Mouse (Mus musculus): ENCODE measurements around the gene Tmem11.
A peak's percentile ranks its signal among the peaks of the same experiment; 100 is the strongest.
"Not testable (repeated sequence)": the region's sequence is repeated elsewhere in the genome, so short reads cannot be mapped to it uniquely, and the experiment has no call there.

Tmem11 gene

GRCm38 (mm10) chr11:60886986-60887385 lies 7.9 kb upstream of the Tmem11 start:
- DNase-seq (ENCODE audit: low read depth, low spot score) = not testable (repeated sequence)

- DNase-seq (ENCODE audit: low read depth, low spot score) = no peak
Observed at GRCm38 (mm10) chr11:60882386-60882785, 3.3 kb upstream of the Tmem11 start.

GRCm38 (mm10) chr11:60880559-60880958 lies 1.5 kb upstream of the Tmem11 start:
- DNase-seq (ENCODE audit: low read depth, low spot score) = no peak

- peak; percentile 50 for DNase-seq (ENCODE audit: low read depth, low spot score)
Observed at GRCm38 (mm10) chr11:60879423-60879822, 351 bp upstream of the Tmem11 start.

- DNase-seq (ENCODE audit: low read depth, low spot score) = peak; percentile 28
Observed at GRCm38 (mm10) chr11:60878056-60878612, 938 bp downstream of the Tmem11 start.

GRCm38 (mm10) chr11:60873101-60873500 lies 6.0 kb downstream of the Tmem11 start:
- no peak for DNase-seq (ENCODE audit: low read depth, low spot score)

GRCm38 (mm10) chr11:60871409-60871808 lies 7.7 kb downstream of the Tmem11 start:
- no peak for DNase-seq (ENCODE audit: low read depth, low spot score)

- not testable (repeated sequence) for DNase-seq (ENCODE audit: low read depth, low spot score)
Observed at GRCm38 (mm10) chr11:60869471-60869870, 9.6 kb downstream of the Tmem11 start.

GRCm38 (mm10) chr11:60867904-60868303 lies 11.2 kb downstream of the Tmem11 start:
- DNase-seq (ENCODE audit: low read depth, low spot score) = no peak

GRCm38 (mm10) chr11:60867456-60867855 lies 11.6 kb downstream of the Tmem11 start:
- no peak for DNase-seq (ENCODE audit: low read depth, low spot score)

GRCm38 (mm10) chr11:60866021-60866420 lies 13.1 kb downstream of the Tmem11 start:
- DNase-seq (ENCODE audit: low read depth, low spot score) = no peak

- no peak for DNase-seq (ENCODE audit: low read depth, low spot score)
Observed at GRCm38 (mm10) chr11:60864916-60865315, 14.2 kb downstream of the Tmem11 start.

- no peak for DNase-seq (ENCODE audit: low read depth, low spot score)
Observed at GRCm38 (mm10) chr11:60864166-60864565, 14.9 kb downstream of the Tmem11 start.

- no peak for DNase-seq (ENCODE audit: low read depth, low spot score)
Observed at GRCm38 (mm10) chr11:60863196-60863595, 15.9 kb downstream of the Tmem11 start.

GRCm38 (mm10) chr11:60861993-60862392 lies 17.1 kb downstream of the Tmem11 start:
- DNase-seq (ENCODE audit: low read depth, low spot score) = no peak

GRCm38 (mm10) chr11:60856587-60856986 lies 22.5 kb downstream of the Tmem11 start:
- no peak for DNase-seq (ENCODE audit: low read depth, low spot score)

GRCm38 (mm10) chr11:60845415-60845814 lies 33.7 kb downstream of the Tmem11 start:
- DNase-seq (ENCODE audit: low read depth, low spot score) = no peak

- DNase-seq (ENCODE audit: low read depth, low spot score) = no peak
Observed at GRCm38 (mm10) chr11:60843412-60843811, 35.7 kb downstream of the Tmem11 start.

- DNase-seq (ENCODE audit: low read depth, low spot score) = no peak
Observed at GRCm38 (mm10) chr11:60841467-60842200, 37.4 kb downstream of the Tmem11 start.

GRCm38 (mm10) chr11:60837644-60838406 lies 41.2 kb downstream of the Tmem11 start:
- no peak for DNase-seq (ENCODE audit: low read depth, low spot score)

- no peak for DNase-seq (ENCODE audit: low read depth, low spot score)
Observed at GRCm38 (mm10) chr11:60836897-60837296, 42.2 kb downstream of the Tmem11 start.

GRCm38 (mm10) chr11:60830433-60831052 lies 48.5 kb downstream of the Tmem11 start, which contains the start of gene Dhrs7b:
Gene Dhrs7b (plus strand): TSS chr11:60830631.
- peak; percentile 99 for DNase-seq (ENCODE audit: low read depth, low spot score)

All from telencephalon, adult 2 months (tissue).